Mouse (Mus musculus): ENCODE results near the gene Ccl3. TPM values are rescaled to one million over a fixed set of nuclear protein-coding genes. Genes with fewer than 3 reads are reported as not detected.

Ccl3 gene
- polyA plus RNA-seq (2014; fragmentation: Nextera tagmentation; extraction: Ambion mirVana), result 0.68 and 1.6 TPM in 2 replicates

GRCm38 (mm10) chr11:83649305-83649841 is at the start of gene Ccl3:
TSS of gene Ccl3 (minus strand) at chr11:83649355.
- H3K4me3 ChIP-seq (ENCODE audit: low read depth, low read length), result no peak within 1 kb of the TSS
- H3K4me1 ChIP-seq (ENCODE audit: control insufficient read depth, insufficient read depth, low read length), result no peaks in the 10 kb centered on the region
- H3K27ac ChIP-seq (replicated peaks; ENCODE audit: low read depth, low read length), result no peak within 1 kb of the TSS
- no peak within 1 kb of the TSS for H3K9ac ChIP-seq (replicated peaks; ENCODE audit: low read length)
- 86% methylated on average over 8 of the region's 8 CpGs for WGBS
- H3K9me3 ChIP-seq (replicated peaks; ENCODE audit: control insufficient read depth, low read length), result no peaks in the 10 kb centered on the region
- H3K27me3 ChIP-seq (ENCODE audit: control insufficient read depth, insufficient read depth, low read length), result no peaks in the 10 kb centered on the region
- H3K36me3 ChIP-seq (replicated peaks; ENCODE audit: control insufficient read depth, insufficient read depth, low read depth, low read length), result no peaks in the 10 kb centered on the region
- DNase-seq (ENCODE audit: low spot score), result no peak
- ATAC-seq (replicated peaks; ENCODE audit: insufficient number of reproducible peaks, low FRiP score, low TSS enrichment, low read depth), result no peak
- no peak within 1 kb of the TSS for H3K4me2 ChIP-seq (ENCODE audit: low read depth, low read length)

- no peak for ATAC-seq (replicated peaks; ENCODE audit: insufficient number of reproducible peaks, low FRiP score, low TSS enrichment, low read depth)
These were observed 42.9 kb upstream of the Ccl3 start for GRCm38 (mm10) chr11:83692008-83692407.

GRCm38 (mm10) chr11:83689918-83690317 is 40.8 kb upstream of the Ccl3 start:
- Histone ChIP-seq H3K36me3 (replicated peaks; ENCODE audit: control insufficient read depth, insufficient read depth, low read depth, low read length) (no peaks in the 10 kb centered on the region), H3K9ac (replicated peaks; ENCODE audit: low read length) (no peak overlapping the region), H3K4me3 (ENCODE audit: low read depth, low read length) (no peak overlapping the region), H3K27ac (replicated peaks; ENCODE audit: low read depth, low read length) (no peak overlapping the region), H3K4me2 (ENCODE audit: low read depth, low read length) (no peak overlapping the region), H3K27me3 (ENCODE audit: control insufficient read depth, insufficient read depth, low read length) (no peaks in the 10 kb centered on the region), H3K4me1 (ENCODE audit: control insufficient read depth, insufficient read depth, low read length) (no peaks in the 10 kb centered on the region), H3K9me3 (replicated peaks; ENCODE audit: control insufficient read depth, low read length) (no peaks in the 10 kb centered on the region)
- ATAC-seq (replicated peaks; ENCODE audit: insufficient number of reproducible peaks, low FRiP score, low TSS enrichment, low read depth) (no peak), DNase-seq (ENCODE audit: low spot score) (no peak)
- WGBS, result 75% methylated on average over 1 of the region's 1 CpGs

More at GRCm38 (mm10) chr11:83692008-83692407, 42.9 kb upstream of the Ccl3 start:
- no peak for DNase-seq (ENCODE audit: low spot score)
- 71% methylated on average over 1 of the region's 1 CpGs for WGBS
- Histone ChIP-seq H3K27me3 (ENCODE audit: control insufficient read depth, insufficient read depth, low read length) (no peaks in the 10 kb centered on the region), H3K4me3 (ENCODE audit: low read depth, low read length) (no peak overlapping the region), H3K4me1 (ENCODE audit: control insufficient read depth, insufficient read depth, low read length) (no peaks in the 10 kb centered on the region), H3K4me2 (ENCODE audit: low read depth, low read length) (no peak overlapping the region), H3K36me3 (replicated peaks; ENCODE audit: control insufficient read depth, insufficient read depth, low read depth, low read length) (no peaks in the 10 kb centered on the region), H3K27ac (replicated peaks; ENCODE audit: low read depth, low read length) (no peak overlapping the region), H3K9me3 (replicated peaks; ENCODE audit: control insufficient read depth, low read length) (no peaks in the 10 kb centered on the region), H3K9ac (replicated peaks; ENCODE audit: low read length) (no peak overlapping the region)

GRCm38 (mm10) chr11:83675665-83676064 is 26.5 kb upstream of the Ccl3 start:
- H3K36me3 ChIP-seq (replicated peaks; ENCODE audit: control insufficient read depth, insufficient read depth, low read depth, low read length), result no peaks in the 10 kb centered on the region
- no peak overlapping the region for H3K4me2 ChIP-seq (ENCODE audit: low read depth, low read length)
- DNase-seq (ENCODE audit: low spot score) (no peak), ATAC-seq (replicated peaks; ENCODE audit: insufficient number of reproducible peaks, low FRiP score, low TSS enrichment, low read depth) (no peak)
- H3K4me1 ChIP-seq (ENCODE audit: control insufficient read depth, insufficient read depth, low read length), result no peaks in the 10 kb centered on the region
- H3K9ac ChIP-seq (replicated peaks; ENCODE audit: low read length), result no peak overlapping the region
- 100% methylated on average over 1 of the region's 1 CpGs for WGBS
- no peaks in the 10 kb centered on the region for H3K9me3 ChIP-seq (replicated peaks; ENCODE audit: control insufficient read depth, low read length)
- H3K4me3 ChIP-seq (ENCODE audit: low read depth, low read length), result no peak overlapping the region
- H3K27me3 ChIP-seq (ENCODE audit: control insufficient read depth, insufficient read depth, low read length), result no peaks in the 10 kb centered on the region
- no peak overlapping the region for H3K27ac ChIP-seq (replicated peaks; ENCODE audit: low read depth, low read length)

- Histone ChIP-seq H3K36me3 (replicated peaks; ENCODE audit: control insufficient read depth, insufficient read depth, low read depth, low read length) (no peaks in the 10 kb centered on the region), H3K4me2 (ENCODE audit: low read depth, low read length) (no peak overlapping the region), H3K4me3 (ENCODE audit: low read depth, low read length) (no peak overlapping the region), H3K9me3 (replicated peaks; ENCODE audit: control insufficient read depth, low read length) (no peaks in the 10 kb centered on the region), H3K9ac (replicated peaks; ENCODE audit: low read length) (no peak overlapping the region), H3K27ac (replicated peaks; ENCODE audit: low read depth, low read length) (no peak overlapping the region), H3K27me3 (ENCODE audit: control insufficient read depth, insufficient read depth, low read length) (no peaks in the 10 kb centered on the region), H3K4me1 (ENCODE audit: control insufficient read depth, insufficient read depth, low read length) (no peaks in the 10 kb centered on the region)
- DNase-seq (ENCODE audit: low spot score), result no peak
- no peak for ATAC-seq (replicated peaks; ENCODE audit: insufficient number of reproducible peaks, low FRiP score, low TSS enrichment, low read depth)
These were observed 22.6 kb upstream of the Ccl3 start for GRCm38 (mm10) chr11:83671743-83672142.

- H3K27ac ChIP-seq (replicated peaks; ENCODE audit: low read depth, low read length), result no peak overlapping the region
- no peak overlapping the region for H3K4me2 ChIP-seq (ENCODE audit: low read depth, low read length)
- no peaks in the 10 kb centered on the region for H3K4me1 ChIP-seq (ENCODE audit: control insufficient read depth, insufficient read depth, low read length)
- 85% methylated on average over 5 of the region's 5 CpGs for WGBS
- no peak overlapping the region for H3K9ac ChIP-seq (replicated peaks; ENCODE audit: low read length)
- H3K27me3 ChIP-seq (ENCODE audit: control insufficient read depth, insufficient read depth, low read length), result no peaks in the 10 kb centered on the region
- DNase-seq (ENCODE audit: low spot score) (no peak), ATAC-seq (replicated peaks; ENCODE audit: insufficient number of reproducible peaks, low FRiP score, low TSS enrichment, low read depth) (no peak)
- no peak overlapping the region for H3K4me3 ChIP-seq (ENCODE audit: low read depth, low read length)
- no peaks in the 10 kb centered on the region for H3K9me3 ChIP-seq (replicated peaks; ENCODE audit: control insufficient read depth, low read length)
- no peaks in the 10 kb centered on the region for H3K36me3 ChIP-seq (replicated peaks; ENCODE audit: control insufficient read depth, insufficient read depth, low read depth, low read length)
These were observed 14.4 kb upstream of the Ccl3 start for GRCm38 (mm10) chr11:83663532-83663931.

GRCm38 (mm10) chr11:83662204-83662603 is 13.0 kb upstream of the Ccl3 start, which contains the start of gene Ccl4:
TSS of gene Ccl4 (plus strand) at chr11:83662584.
- H3K27me3 ChIP-seq (ENCODE audit: control insufficient read depth, insufficient read depth, low read length), result no peaks in the 10 kb centered on the region
- no peak within 1 kb of the TSS for H3K27ac ChIP-seq (replicated peaks; ENCODE audit: low read depth, low read length)
- 72% methylated on average over 6 of the region's 6 CpGs for WGBS
- no peaks in the 10 kb centered on the region for H3K4me1 ChIP-seq (ENCODE audit: control insufficient read depth, insufficient read depth, low read length)
- no peak within 1 kb of the TSS for H3K4me2 ChIP-seq (ENCODE audit: low read depth, low read length)
- H3K4me3 ChIP-seq (ENCODE audit: low read depth, low read length), result no peak within 1 kb of the TSS
- no peaks in the 10 kb centered on the region for H3K36me3 ChIP-seq (replicated peaks; ENCODE audit: control insufficient read depth, insufficient read depth, low read depth, low read length)
- no peaks in the 10 kb centered on the region for H3K9me3 ChIP-seq (replicated peaks; ENCODE audit: control insufficient read depth, low read length)
- ATAC-seq (replicated peaks; ENCODE audit: insufficient number of reproducible peaks, low FRiP score, low TSS enrichment, low read depth) (no peak), DNase-seq (ENCODE audit: low spot score) (no peak)
- no peak within 1 kb of the TSS for H3K9ac ChIP-seq (replicated peaks; ENCODE audit: low read length)

GRCm38 (mm10) chr11:83658797-83659196 is 9.6 kb upstream of the Ccl3 start:
- Histone ChIP-seq H3K27me3 (ENCODE audit: control insufficient read depth, insufficient read depth, low read length) (no peaks in the 10 kb centered on the region), H3K9ac (replicated peaks; ENCODE audit: low read length) (no peak overlapping the region), H3K27ac (replicated peaks; ENCODE audit: low read depth, low read length) (no peak overlapping the region), H3K4me3 (ENCODE audit: low read depth, low read length) (no peak overlapping the region), H3K4me1 (ENCODE audit: control insufficient read depth, insufficient read depth, low read length) (no peaks in the 10 kb centered on the region), H3K9me3 (replicated peaks; ENCODE audit: control insufficient read depth, low read length) (no peaks in the 10 kb centered on the region), H3K4me2 (ENCODE audit: low read depth, low read length) (no peak overlapping the region), H3K36me3 (replicated peaks; ENCODE audit: control insufficient read depth, insufficient read depth, low read depth, low read length) (no peaks in the 10 kb centered on the region)
- WGBS, result 77% methylated on average over 6 of the region's 6 CpGs
- ATAC-seq (replicated peaks; ENCODE audit: insufficient number of reproducible peaks, low FRiP score, low TSS enrichment, low read depth) (no peak), DNase-seq (ENCODE audit: low spot score) (no peak)

Measured in embryonic facial prominence, embryonic 11.5 days (tissue).